Mouse (Mus musculus): ENCODE measurements at regions not wholly inside any gene's neighbourhood (a gene's known extent, or its start where the extent isn't known, plus 50 kb on each side); places are given as distances from the start of the nearest gene placed in this dataset.

GRCm38 (mm10) chr13:35383624-35384018 is 276.0 kb upstream of the Cdyl start (continued):
- TF ChIP-seq IRF4 (IDR thresholded peaks at IDR 0.05; ENCODE audit: low read depth, low read length) (peak; percentile 94), MAFK (IDR thresholded peaks at IDR 0.05; ENCODE audit: insufficient replicate concordance, low read length) (peak; percentile 75)

GRCm38 (mm10) chr13:35388380-35388779 is 271.3 kb upstream of the Cdyl start:
- Histone ChIP-seq H3K4me3 (replicated peaks in 1 of 3; ENCODE audit: low read depth in 2 of 3, low read length in 2 of 3, poor library complexity in 1 of 3) (no peak overlapping the region), H3K27ac (ENCODE audit: insufficient read depth, low read depth) (no peak overlapping the region), H3K4me1 (ENCODE audit: control insufficient read depth in 1 of 2, insufficient read depth in 2 of 2) (peaks cover 30 to 97% of the 10 kb centered on the region in 2 experiments), H3K79me2 (replicated peaks; ENCODE audit: control insufficient read depth, extremely low read depth, insufficient read depth, poor library complexity, severe bottlenecking) (no peaks in the 10 kb centered on the region), H3K9me3 (replicated peaks; ENCODE audit: low read length) (no peaks in the 10 kb centered on the region), H3K27me3 (replicated peaks) (no peaks in the 10 kb centered on the region), H3K36me3 (replicated peaks in 1 of 2; ENCODE audit: control insufficient read depth in 1 of 2, insufficient read depth in 1 of 2, low read length in 1 of 2) (no peaks in the 10 kb centered on the region), H3K4me2 (ENCODE audit: insufficient read depth, low read depth, poor library complexity, severe bottlenecking) (no peak overlapping the region), H3K9ac (ENCODE audit: insufficient read depth, low read depth) (no peak overlapping the region)
- peak; percentile 31 for DNase-seq (ENCODE audit: extremely low read depth)
- in situ Hi-C loops (cut with MboI; ENCODE audit: low pct_ligation_motif_present, low pct_unique_long_range_greater_than_20kb, low sequenced_read_pairs) = no loop called here
- no peak for TF ChIP-seq JUN (IDR thresholded peaks at IDR 0.05; ENCODE audit: insufficient read depth, low read depth, low read length)
- TF ChIP-seq USF1 (IDR thresholded peaks at IDR 0.05; ENCODE audit: low read depth, low read length) = no peak
- TF ChIP-seq EP300 (IDR thresholded peaks at IDR 0.05; ENCODE audit: low read length) = no peak
- TF ChIP-seq NELFE (IDR thresholded peaks at IDR 0.05; ENCODE audit: low read depth, low read length) = no peak
- no peak for TF ChIP-seq ZNF384 (IDR thresholded peaks at IDR 0.05; ENCODE audit: low read depth, low read length)
- no peak for TF ChIP-seq MXI1 (IDR thresholded peaks at IDR 0.05; ENCODE audit: low read depth, low read length)
- no peak for TF ChIP-seq UBTF (IDR thresholded peaks at IDR 0.05; ENCODE audit: low read depth, low read length)
- no peak for TF ChIP-seq ELF1 (IDR thresholded peaks at IDR 0.05; ENCODE audit: low read depth, low read length)
- no peak for TF ChIP-seq MEF2A (IDR thresholded peaks at IDR 0.05; ENCODE audit: borderline replicate concordance, low read depth, low read length)
- TF ChIP-seq ZC3H11A (IDR thresholded peaks at IDR 0.05; ENCODE audit: low read depth, low read length) = no peak
- TF ChIP-seq RCOR1 (conservative IDR thresholded peaks at IDR 0.05; ENCODE audit: low read depth, low read length) = no peak
- TF ChIP-seq GABPA (IDR thresholded peaks at IDR 0.05; ENCODE audit: insufficient replicate concordance, low read depth, low read length) = no peak
- no peak for TF ChIP-seq KAT2A (IDR thresholded peaks at IDR 0.05; ENCODE audit: insufficient replicate concordance, low read length)
- TF ChIP-seq CHD1 (IDR thresholded peaks at IDR 0.05; ENCODE audit: low read depth, low read length) = no peak
- no peak for TF ChIP-seq USF2 (conservative IDR thresholded peaks at IDR 0.05; ENCODE audit: low read depth, low read length)
- TF ChIP-seq ZMIZ1 (IDR thresholded peaks at IDR 0.05; ENCODE audit: low read depth, low read length) = no peak
- no peak for TF ChIP-seq PAX5 (IDR thresholded peaks at IDR 0.05; ENCODE audit: low read length)
- no peak for TF ChIP-seq RAD21 (IDR thresholded peaks at IDR 0.05; ENCODE audit: low read depth, low read length)
- TF ChIP-seq POLR2AphosphoS2 (IDR thresholded peaks at IDR 0.05; ENCODE audit: low read depth, low read length) = no peak
- dilution Hi-C loops (cut with MboI; ENCODE audit: extremely low pct_ligation_motif_present, extremely low pct_unique_long_range_greater_than_20kb, low sequenced_read_pairs) = no loop called here

Measured in CH12.LX (cell line).